Mouse (Mus musculus) CH12.LX (cell line): ENCODE data around the gene Meox1. TPM values are rescaled to one million over a fixed set of nuclear protein-coding genes. Genes with fewer than 3 reads are reported as not detected.
A peak's percentile ranks its signal among the peaks of the same experiment; 100 is the strongest.

Experiments
- DNase-seq: peaks from one replicate; pipeline ENCODE4 v3.0.0-alpha.2; 2013; ENCODE audit errors: extremely low read depth
- H3K27ac ChIP-seq: 2 replicates; pipeline ENCODE4 v1.5.1; 2012; ENCODE audit warnings: low read depth, mild to moderate bottlenecking, control low read depth, moderate library complexity; ENCODE audit not compliant: insufficient read depth
- H3K27me3 ChIP-seq: replicated peaks from 2 replicates; pipeline ENCODE3; 2012; ENCODE audit warnings: inconsistent platforms
- H3K36me3 ChIP-seq, 2 experiments: replicated peaks in 1 of 2; 2 replicates each; pipeline versions ENCODE3 to v1.6.1; 2012; ENCODE audit warnings: inconsistent platforms in 1 of 2, low read length in 1 of 2, mild to moderate bottlenecking in 1 of 2, mixed read lengths in 1 of 2, moderate library complexity in 1 of 2; ENCODE audit not compliant: control insufficient read depth in 1 of 2, insufficient read depth in 1 of 2
- H3K4me1 ChIP-seq, 2 experiments: 2 replicates each; pipeline ENCODE4 v1.6.1; 2012; ENCODE audit warnings: inconsistent platforms in 1 of 2, moderate library complexity in 1 of 2; ENCODE audit not compliant: insufficient read depth in 2 of 2, control insufficient read depth in 1 of 2
- H3K4me2 ChIP-seq: 2 replicates; pipeline ENCODE4 v1.6.1; 2012; ENCODE audit warnings: low read depth, mild to moderate bottlenecking, control low read depth; ENCODE audit not compliant: poor library complexity, insufficient read depth, severe bottlenecking
- H3K4me3 ChIP-seq, 3 experiments: fragments of 150-350 bp in 1 of 3; sonication (generic) in 1 of 3; replicated peaks in 1 of 3; 2 replicates each; pipeline versions ENCODE3 to v1.5.1; 2011 to 2012; ENCODE audit warnings: low read depth in 2 of 3, low read length in 2 of 3, mild to moderate bottlenecking in 2 of 3, moderate library complexity in 2 of 3, control low read depth in 1 of 3, improper control_type of control experiment in 1 of 3, inconsistent platforms in 1 of 3, mixed read lengths in 1 of 3; ENCODE audit not compliant: poor library complexity in 1 of 3
- H3K79me2 ChIP-seq: replicated peaks from 2 replicates; pipeline ENCODE4 v1.6.1; 2012; ENCODE audit warnings: mild to moderate bottlenecking, moderate library complexity; ENCODE audit not compliant: control insufficient read depth, poor library complexity, insufficient read depth, severe bottlenecking; ENCODE audit errors: extremely low read depth
- H3K9ac ChIP-seq: 2 replicates; pipeline ENCODE4 v1.6.1; 2012; ENCODE audit warnings: low read depth, mild to moderate bottlenecking, control low read depth, moderate library complexity; ENCODE audit not compliant: insufficient read depth
- H3K9me3 ChIP-seq: replicated peaks from 2 replicates; pipeline ENCODE3; 2012; ENCODE audit warnings: low read length, inconsistent platforms, mixed read lengths
- CHD1 ChIP-seq: IDR thresholded peaks from 2 replicates; pipeline ENCODE4 v1.6.1; 2012; ENCODE audit warnings: low read depth, low read length, improper control_type of control experiment, inconsistent platforms
- CHD2 ChIP-seq: IDR thresholded peaks from 2 replicates; pipeline ENCODE4 v1.6.1; 2011; ENCODE audit warnings: low read length, improper control_type of control experiment
- CTCF ChIP-seq, 2 experiments: IDR thresholded peaks in 1 of 2; conservative IDR thresholded peaks in 1 of 2; 2 replicates each; pipeline ENCODE4 v1.5.1; 2011 to 2012; ENCODE audit warnings: low read depth in 2 of 2, low read length in 2 of 2, improper control_type of control experiment in 1 of 2, inconsistent platforms in 1 of 2, mild to moderate bottlenecking in 1 of 2, moderate library complexity in 1 of 2
- E2F4 ChIP-seq: IDR thresholded peaks from 2 replicates; pipeline ENCODE4 v1.6.1; 2011; ENCODE audit warnings: low read depth, low read length, improper control_type of control experiment; ENCODE audit not compliant: insufficient replicate concordance
- ELF1 ChIP-seq: IDR thresholded peaks from 2 replicates; pipeline ENCODE4 v1.6.1; 2014; ENCODE audit warnings: low read depth, mild to moderate bottlenecking, inconsistent platforms, low read length, improper control_type of control experiment
- IRF4 ChIP-seq: IDR thresholded peaks from 2 replicates; pipeline ENCODE4 v1.6.1; 2014; ENCODE audit warnings: low read depth, mild to moderate bottlenecking, inconsistent platforms, low read length, improper control_type of control experiment
- JUND ChIP-seq: conservative IDR thresholded peaks from 2 replicates; pipeline ENCODE4 v1.6.1; 2011; ENCODE audit warnings: low read depth, low read length, improper control_type of control experiment
- KAT2A ChIP-seq: IDR thresholded peaks from 2 replicates; pipeline ENCODE4 v1.6.1; 2012; ENCODE audit warnings: low read length, improper control_type of control experiment, inconsistent platforms; ENCODE audit not compliant: insufficient replicate concordance
- PAX5 ChIP-seq: IDR thresholded peaks from 2 replicates; pipeline ENCODE4 v1.6.1; 2012; ENCODE audit warnings: low read length, inconsistent platforms, mixed read lengths
- RCOR1 ChIP-seq: conservative IDR thresholded peaks from 2 replicates; pipeline ENCODE4 v1.6.1; 2012; ENCODE audit warnings: low read depth, mild to moderate bottlenecking, inconsistent platforms, low read length, improper control_type of control experiment
- USF1 ChIP-seq: IDR thresholded peaks from 2 replicates; pipeline ENCODE4 v1.6.1; 2014; ENCODE audit warnings: low read depth, mild to moderate bottlenecking, inconsistent platforms, low read length, improper control_type of control experiment
- USF2 ChIP-seq: conservative IDR thresholded peaks from 2 replicates; pipeline ENCODE4 v1.6.1; 2011; ENCODE audit warnings: low read depth, low read length, improper control_type of control experiment
- ZC3H11A ChIP-seq: IDR thresholded peaks from 2 replicates; pipeline ENCODE4 v1.6.1; 2012; ENCODE audit warnings: low read depth, mild to moderate bottlenecking, inconsistent platforms, low read length, improper control_type of control experiment
- dilution Hi-C: fragments of 300-500 bp; cut with MboI; formaldehyde crosslinking; loops from 2 replicates; pipeline ENCODE4 v1.14.3; 2020; ENCODE audit warnings: low sequenced_read_pairs; ENCODE audit not compliant: extremely low pct_unique_long_range_greater_than_20kb, extremely low pct_ligation_motif_present
- in situ Hi-C: fragments of 300-500 bp; cut with MboI; formaldehyde crosslinking; loops from 3 replicates; pipeline ENCODE4 v1.14.3; 2019; ENCODE audit warnings: low sequenced_read_pairs, low pct_ligation_motif_present, low pct_unique_long_range_greater_than_20kb, mixed read lengths
- polyA plus RNA-seq: library from polyadenylated mRNA; unstranded; fragments of >175 nt; gene quantifications from 2 replicates; pipeline ENCODE4 v1.2.1, GENCODE M21; 2012; ENCODE audit warnings: low read depth; ENCODE audit not compliant: insufficient read length
- total RNA-seq, 2 experiments: library from RNA; depleted of rRNA; stranded (reverse); fragments of 300-350 nt in 1 of 2; fragments of >200 nt in 1 of 2; gene quantifications; 2 replicates each; pipeline ENCODE4 v1.2.3; 2012 to 2014

Meox1 gene
- total and polyA plus RNA-seq, 3 experiments = not detected

- H3K79me2 ChIP-seq = no peaks in the 10 kb centered on the region
- dilution Hi-C loops (no loop called here), in situ Hi-C loops (no loop called here)
- H3K4me1 ChIP-seq = peaks cover 0 to 11% of the 10 kb centered on the region in 2 experiments; a peak in 2 of 4 replicates
- H3K27me3 ChIP-seq = peaks cover 43% of the 10 kb centered on the region
- H3K4me2 ChIP-seq = no peak overlapping the region
- no peaks in the 10 kb centered on the region for H3K9me3 ChIP-seq
- no peak overlapping the region for H3K27ac ChIP-seq
- H3K36me3 ChIP-seq = no peaks in the 10 kb centered on the region
- no peak overlapping the region for H3K9ac ChIP-seq
- no peak overlapping the region for H3K4me3 ChIP-seq
- DNase-seq = no peak
- TF ChIP-seq KAT2A (no peak), CHD1 (no peak), IRF4 (no peak)
Measured at GRCm38 (mm10) chr11:101873909-101874308, 20.3 kb downstream of the Meox1 start.

DNA sequence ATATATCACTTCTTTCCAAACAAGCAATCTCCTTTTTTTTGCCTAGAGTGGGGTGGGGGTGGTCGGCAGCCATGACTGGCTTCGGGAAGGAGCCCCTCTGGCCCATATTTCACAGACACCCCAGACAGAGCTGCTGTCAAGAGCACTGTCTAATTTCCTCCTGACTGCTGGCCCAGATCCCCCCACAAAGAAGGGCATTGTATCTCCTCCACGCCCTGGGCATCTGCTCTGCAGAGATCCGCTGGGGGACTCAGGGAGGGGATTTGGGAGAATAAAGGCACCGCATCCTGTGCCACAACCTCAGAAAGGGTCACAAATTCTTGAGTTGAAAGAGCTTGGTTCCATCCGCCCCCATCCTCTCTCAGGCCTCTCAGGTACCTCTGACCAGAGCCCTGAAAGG lies 22.7 kb downstream of the Meox1 start:
- H3K9ac ChIP-seq = no peak overlapping the region
- H3K4me1 ChIP-seq = peaks cover 0 to 8% of the 10 kb centered on the region in 2 experiments; a peak in 2 of 4 replicates
- dilution Hi-C loops (no loop called here), in situ Hi-C loops (no loop called here)
- no peak for DNase-seq
- no peaks in the 10 kb centered on the region for H3K79me2 ChIP-seq
- H3K4me3 ChIP-seq = no peak overlapping the region
- no peak for TF ChIP-seq PAX5
- TF ChIP-seq ELF1 = no peak
- TF ChIP-seq RCOR1 = no peak
- no peak for TF ChIP-seq ZC3H11A
- TF ChIP-seq USF2 = no peak
- no peak for TF ChIP-seq JUND
- peaks cover 4% of the 10 kb centered on the region for H3K9me3 ChIP-seq
- no peak overlapping the region for H3K27ac ChIP-seq
- peaks cover 44% of the 10 kb centered on the region for H3K27me3 ChIP-seq
- H3K4me2 ChIP-seq = no peak overlapping the region
- H3K36me3 ChIP-seq = no peaks in the 10 kb centered on the region

- in situ Hi-C loops = no loop called here
- Histone ChIP-seq H3K27me3 (peaks cover 49% of the 10 kb centered on the region), H3K4me2 (no peak overlapping the region), H3K9ac (no peak overlapping the region), H3K27ac (no peak overlapping the region), H3K9me3 (peaks cover 5% of the 10 kb centered on the region), H3K36me3 (no peaks in the 10 kb centered on the region), H3K79me2 (no peaks in the 10 kb centered on the region), H3K4me1 (peaks cover 0 to 8% of the 10 kb centered on the region in 2 experiments; a peak in 2 of 4 replicates), H3K4me3 (no peak overlapping the region)
- dilution Hi-C loops = no loop called here
- TF ChIP-seq USF1 (no peak), CHD2 (no peak), CTCF (conservative IDR thresholded peaks at IDR 0.05 in 1 of 2, IDR thresholded peaks at IDR 0.05 in 1 of 2; ENCODE audit: low read depth in 2 of 2, low read length in 2 of 2) (peak in 1 of 2 experiments; percentile 15; a peak in 1 of 4 replicates), E2F4 (no peak)
- no peak for DNase-seq
Measured at GRCm38 (mm10) chr11:101870067-101870765, 24.0 kb downstream of the Meox1 start.
